ENCODE assay signal across 7 mouse cellular contexts in the genomic region with DNA sequence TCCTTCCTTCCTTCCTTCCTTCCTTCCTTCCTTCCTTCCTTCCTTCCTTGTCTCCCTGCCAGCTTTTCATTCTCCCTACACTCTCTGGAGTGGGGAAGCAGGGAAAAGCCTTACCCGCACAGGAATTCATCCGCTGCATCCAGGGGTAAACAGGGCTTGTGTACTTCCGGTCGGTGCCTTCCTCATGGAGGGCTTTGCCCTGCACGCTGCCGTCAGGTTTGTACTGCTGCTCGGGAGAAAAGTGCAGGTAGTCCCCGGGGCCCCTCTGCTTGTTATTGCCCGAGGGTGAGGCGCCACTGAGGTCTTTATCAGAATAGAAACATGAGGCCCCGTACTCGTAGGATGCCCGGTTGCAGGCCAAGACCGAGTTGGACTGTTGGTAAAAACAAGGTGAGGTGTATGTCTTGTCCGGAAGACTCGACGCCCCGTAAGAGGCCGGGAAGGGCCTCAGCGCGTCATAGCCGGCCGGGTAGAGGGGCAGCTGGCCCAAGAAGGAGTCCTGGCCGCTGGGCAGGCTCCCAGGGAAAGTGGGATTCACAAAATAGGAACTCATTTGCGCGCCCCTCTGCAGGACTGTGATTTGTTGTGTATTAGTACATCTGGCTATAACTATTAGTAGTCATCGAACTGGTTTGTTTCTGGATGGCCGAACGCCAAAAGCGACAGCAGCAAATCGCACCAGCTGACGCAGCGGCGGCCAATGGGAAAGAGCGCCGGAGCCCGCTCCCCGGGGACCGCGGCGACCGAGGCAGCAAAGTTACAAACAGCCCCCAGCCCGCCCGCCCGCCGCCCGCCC. TPM values are rescaled to one million over a fixed set of nuclear protein-coding genes. Genes with fewer than 3 reads are reported as not detected.
DNase-seq lines count a peak whose midpoint lies in the region; ATAC-seq lines count a peak whose summit lies in the region.

A gene (minus strand): TSS at position 651 of the 796 bp plus-strand sequence.

- 4% methylated on average over 47 of the region's 47 CpGs for WGBS in heart, embryonic 16.5 days
- under 1% methylated on average over 47 of the region's 47 CpGs for WGBS in limb, embryonic 10.5 days
- WGBS in stomach, embryonic 16.5 days, result 4% methylated on average over 47 of the region's 47 CpGs

- no peaks in the 10 kb centered on the region for H3K36me3 ChIP-seq in heart, embryonic 16.5 days (ENCODE audit: control insufficient read depth, insufficient read depth)
- peaks cover 40% of the 10 kb centered on the region for H3K36me3 ChIP-seq in limb, embryonic 10.5 days
- H3K36me3 ChIP-seq in stomach, embryonic 16.5 days (ENCODE audit: control insufficient read depth, insufficient read depth, low read length), result no peaks in the 10 kb centered on the region

- no peak for ATAC-seq in heart, embryonic 16.5 days (replicated peaks; ENCODE audit: extremely low read depth, insufficient read depth, low FRiP score)
- no peak for ATAC-seq in stomach, embryonic 16.5 days (ENCODE audit: insufficient read depth, low FRiP score)

- H3K27ac ChIP-seq in heart, embryonic 16.5 days (ENCODE audit: low read length), result no peak within 1 kb of the TSS
- peak within 1 kb of the TSS; percentile 99 for H3K27ac ChIP-seq in limb, embryonic 10.5 days
- peak within 1 kb of the TSS; percentile 70 for H3K27ac ChIP-seq in stomach, embryonic 16.5 days (ENCODE audit: low read length)

- peak; percentile 43 for DNase-seq in urinary bladder, adult 2 months (ENCODE audit: low spot score)
- DNase-seq in urinary bladder, postnatal 10 days (ENCODE audit: low spot score), result no peak
- peak; percentile 83 for DNase-seq in limb, embryonic 10.5 days (ENCODE audit: low spot score)
- DNase-seq in retina, embryonic 14.5 days (ENCODE audit: low spot score), result no peak
- no peak for DNase-seq in frontal cortex, postnatal 10 days (ENCODE audit: low spot score in 2 of 2)

- H3K27me3 ChIP-seq in heart, embryonic 16.5 days (ENCODE audit: control insufficient read depth, insufficient read depth, low read length), result peaks cover 87% of the 10 kb centered on the region
- peaks cover 44% of the 10 kb centered on the region for H3K27me3 ChIP-seq in limb, embryonic 10.5 days (ENCODE audit: low read depth, poor library complexity, severe bottlenecking)
- H3K27me3 ChIP-seq in stomach, embryonic 16.5 days (ENCODE audit: control insufficient read depth, insufficient read depth, low read length), result peaks cover 58% of the 10 kb centered on the region

- no peak within 1 kb of the TSS for H3K9ac ChIP-seq in heart, embryonic 16.5 days (ENCODE audit: low read length)
- H3K9ac ChIP-seq in stomach, embryonic 16.5 days (ENCODE audit: low read length), result peak within 1 kb of the TSS; percentile 70

- H3K4me3 ChIP-seq in heart, embryonic 16.5 days (ENCODE audit: low read length), result peak within 1 kb of the TSS; percentile 28
- peak within 1 kb of the TSS; percentile 90 for H3K4me3 ChIP-seq in limb, embryonic 10.5 days
- peak within 1 kb of the TSS; percentile 71 for H3K4me3 ChIP-seq in stomach, embryonic 16.5 days (replicated peaks; ENCODE audit: low read length)

- H3K9me3 ChIP-seq in heart, embryonic 16.5 days (replicated peaks; ENCODE audit: control insufficient read depth, low read length), result no peaks in the 10 kb centered on the region
- H3K9me3 ChIP-seq in limb, embryonic 10.5 days (replicated peaks), result no peaks in the 10 kb centered on the region
- no peaks in the 10 kb centered on the region for H3K9me3 ChIP-seq in stomach, embryonic 16.5 days (replicated peaks; ENCODE audit: control insufficient read depth, low read length)

- peak within 1 kb of the TSS; percentile 54 for H3K4me2 ChIP-seq in heart, embryonic 16.5 days (ENCODE audit: low read depth, low read length)
- peak within 1 kb of the TSS; percentile 84 for H3K4me2 ChIP-seq in stomach, embryonic 16.5 days (ENCODE audit: low read depth, low read length)

- peaks cover 7% of the 10 kb centered on the region; the same call in 1 of the 2 replicates for H3K4me1 ChIP-seq in heart, embryonic 16.5 days (ENCODE audit: control insufficient read depth, insufficient read depth, low read length)
- H3K4me1 ChIP-seq in limb, embryonic 10.5 days, result peaks cover 91% of the 10 kb centered on the region
- H3K4me1 ChIP-seq in stomach, embryonic 16.5 days (ENCODE audit: control insufficient read depth, insufficient read depth, low read length), result peaks cover 4% of the 10 kb centered on the region; the same call in 1 of the 2 replicates

RNA-seq across cellular contexts. Expression of the gene that starts here (rescaled TPM):
- polyA plus RNA-seq in urinary bladder, adult 2 months (2012; rRNA removed), result 1.7 and 3.4 TPM in 2 replicates
- polyA plus RNA-seq in heart, embryonic 16.5 days (2015; fragmentation: Nextera tagmentation; extraction: Ambion mirVana), result not detected in 2 replicates
- 3.5 and 4.1 TPM in 2 replicates for polyA plus RNA-seq in limb, embryonic 10.5 days (2016; fragmentation: Nextera tagmentation; extraction: Ambion mirVana)
- polyA plus RNA-seq in stomach, embryonic 16.5 days (2015; fragmentation: Nextera tagmentation; extraction: Ambion mirVana), result 1.3 and 1.4 TPM in 2 replicates

Comparison
In these comparisons a context has a peak if more than half of its experiments do, and no peak if none do; other contexts are left out.
1. DNase-seq: peak in urinary bladder, adult 2 months (single experiment) and limb, embryonic 10.5 days (single experiment); none in urinary bladder, postnatal 10 days (single experiment), retina, embryonic 14.5 days (single experiment) and frontal cortex, postnatal 10 days (0 of 2).
2. H3K4me3 ChIP-seq: peak in every context shown above with its lines; median percentile 90 in limb, embryonic 10.5 days; 71 in stomach, embryonic 16.5 days; 28 in heart, embryonic 16.5 days.